Mouse (Mus musculus) limb, embryonic 13.5 days (tissue): ENCODE results near the gene Tnfaip1. TPM values are rescaled to one million over a fixed set of nuclear protein-coding genes. Genes with fewer than 3 reads are reported as not detected.

ENCODE experiments used
- ATAC-seq: fragments of 200-750 bp; cut with Nextera tagmentation; 2 replicates; pipeline ENCODE4 v1.8.0; 2017; ENCODE audit warnings: low read depth, moderate number of reproducible peaks, moderate TSS enrichment; ENCODE audit not compliant: low FRiP score
- H3K27ac ChIP-seq: fragments of 300-500 bp; sonication (generic); 2 replicates; pipeline ENCODE4 v1.5.1; 2015; ENCODE audit warnings: inconsistent platforms, mild to moderate bottlenecking, moderate library complexity
- H3K27me3 ChIP-seq: fragments of 300-500 bp; sonication (generic); 2 replicates; pipeline ENCODE4 v1.6.1; 2015; ENCODE audit warnings: mild to moderate bottlenecking, inconsistent platforms
- H3K36me3 ChIP-seq: fragments of 300-500 bp; sonication (generic); 2 replicates; pipeline ENCODE4 v1.6.1; 2015; ENCODE audit warnings: inconsistent platforms, mild to moderate bottlenecking, moderate library complexity
- H3K4me1 ChIP-seq: fragments of 300-500 bp; sonication (generic); 2 replicates; pipeline ENCODE4 v1.6.1; 2015; ENCODE audit warnings: inconsistent platforms
- H3K4me2 ChIP-seq: fragments of 300-500 bp; sonication (generic); replicated peaks from 2 replicates; pipeline ENCODE4 v1.6.1; 2015; ENCODE audit warnings: inconsistent platforms, mild to moderate bottlenecking, moderate library complexity
- H3K4me3 ChIP-seq: fragments of 300-500 bp; sonication (generic); 2 replicates; pipeline ENCODE4 v1.5.1; 2015; ENCODE audit warnings: moderate library complexity, mild to moderate bottlenecking, inconsistent platforms
- H3K9ac ChIP-seq: fragments of 300-500 bp; sonication (generic); 2 replicates; pipeline ENCODE4 v1.6.1; 2015; ENCODE audit warnings: mild to moderate bottlenecking, inconsistent platforms
- H3K9me3 ChIP-seq: fragments of 300-500 bp; sonication (generic); 2 replicates; pipeline ENCODE4 v1.6.1; 2016; ENCODE audit warnings: inconsistent platforms
- WGBS: fragments of 180-500 bp; shearing (Covaris S2); methylation state at CpG from one replicate; pipeline ENCODE4 v1.1.7; 2015; 5-methylcytosine and 5-hydroxymethylcytosine counted together
- polyA plus RNA-seq: library from polyadenylated mRNA; unstranded; fragments of >200 nt; fragmentation: Nextera tagmentation; extraction: Ambion mirVana; gene quantifications from 2 replicates; pipeline ENCODE4 v1.2.1, GENCODE M21; 2015

Tnfaip1 gene
- polyA plus RNA-seq, 1 experiment from 2014 or later = 84.8 TPM

- Histone ChIP-seq H3K36me3 (no peaks in the 10 kb centered on the region), H3K9ac (no peak overlapping the region), H3K27ac (no peak overlapping the region), H3K4me1 (peaks cover 16% of the 10 kb centered on the region), H3K4me3 (no peak overlapping the region), H3K4me2 (no peak overlapping the region), H3K27me3 (peaks cover 80% of the 10 kb centered on the region), H3K9me3 (no peaks in the 10 kb centered on the region)
- no peak for ATAC-seq
- 4% methylated on average over 6 of the region's 6 CpGs for WGBS
Measured at GRCm38 (mm10) chr11:78495904-78496303, 40.2 kb downstream of the Tnfaip1 start.

DNA sequence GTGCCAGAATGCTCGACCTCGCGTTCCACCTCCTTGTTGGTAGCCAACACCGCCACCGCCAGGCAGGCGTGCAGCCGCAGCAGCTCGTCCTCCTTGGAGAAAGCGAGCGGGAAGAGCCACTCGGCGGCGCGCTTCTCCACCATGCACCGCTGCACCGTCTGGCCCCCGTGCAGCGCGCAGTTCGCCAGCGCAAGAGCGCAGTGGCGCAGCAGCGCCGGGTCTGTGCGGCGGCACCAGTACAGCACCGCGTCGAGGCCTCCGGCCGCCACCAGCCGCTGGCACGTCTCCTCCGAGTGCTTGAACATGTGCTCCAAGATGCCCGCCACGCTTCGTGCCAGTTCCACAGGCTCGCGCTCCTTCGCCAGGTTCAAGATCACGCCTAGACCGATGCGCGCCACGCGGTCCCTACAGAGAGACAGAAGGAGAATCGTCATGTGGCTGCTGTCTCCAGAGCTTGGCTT is 45.3 kb downstream of the Tnfaip1 start:
- peaks cover 89% of the 10 kb centered on the region for H3K27me3 ChIP-seq
- peak overlapping the region; percentile 20 for H3K4me3 ChIP-seq
- 0 out of 2 replicates have a peak overlapping the region, but pooled peaks have one; percentile 8 for H3K9ac ChIP-seq

GRCm38 (mm10) chr11:78488168-78488567 is 48.0 kb downstream of the Tnfaip1 start:
- Histone ChIP-seq H3K9ac (no peak overlapping the region), H3K4me2 (no peak overlapping the region), H3K36me3 (no peaks in the 10 kb centered on the region), H3K4me1 (peaks cover 8% of the 10 kb centered on the region), H3K27me3 (peaks cover 87% of the 10 kb centered on the region), H3K27ac (no peak overlapping the region), H3K4me3 (no peak overlapping the region), H3K9me3 (no peaks in the 10 kb centered on the region)
- WGBS = 2% methylated on average over 8 of the region's 8 CpGs
- ATAC-seq = no peak

More for the DNA sequence above, 45.3 kb downstream of the Tnfaip1 start:
- H3K4me1 ChIP-seq = peaks cover 8% of the 10 kb centered on the region
- WGBS = 10% methylated on average over 48 of the region's 48 CpGs
- H3K27ac ChIP-seq = no peak overlapping the region
- peak overlapping the region; percentile 58 for H3K4me2 ChIP-seq
- H3K36me3 ChIP-seq = no peaks in the 10 kb centered on the region
- no peaks in the 10 kb centered on the region for H3K9me3 ChIP-seq
- no peak for ATAC-seq

GRCm38 (mm10) chr11:78483639-78484038 is 52.5 kb downstream of the Tnfaip1 start:
- Histone ChIP-seq H3K9me3 (no peaks in the 10 kb centered on the region), H3K4me1 (no peaks in the 10 kb centered on the region), H3K27me3 (peaks cover 64% of the 10 kb centered on the region), H3K4me2 (no peak overlapping the region), H3K36me3 (no peaks in the 10 kb centered on the region), H3K27ac (no peak overlapping the region), H3K9ac (no peak overlapping the region), H3K4me3 (no peak overlapping the region)
- no peak for ATAC-seq
- WGBS = 56% methylated on average over 7 of the region's 7 CpGs

GRCm38 (mm10) chr11:78475289-78475688 is 60.8 kb downstream of the Tnfaip1 start:
- H3K27me3 ChIP-seq = no peaks in the 10 kb centered on the region
- no peak overlapping the region for H3K4me2 ChIP-seq
- 78% methylated on average over 3 of the region's 3 CpGs for WGBS

More at GRCm38 (mm10) chr11:78475289-78475688, 60.8 kb downstream of the Tnfaip1 start:
- ATAC-seq = no peak
- Histone ChIP-seq H3K9me3 (no peaks in the 10 kb centered on the region), H3K4me3 (no peak overlapping the region), H3K9ac (no peak overlapping the region), H3K27ac (no peak overlapping the region), H3K4me1 (no peaks in the 10 kb centered on the region), H3K36me3 (peaks cover 10% of the 10 kb centered on the region)

Other genes starting within 250 kb of the Tnfaip1 start
- 0.11 and 0.56 TPM in 2 replicates for gene BC030499, start 245.5 kb downstream of the Tnfaip1 start, polyA plus RNA-seq
- gene Spag5, start 234.8 kb downstream of the Tnfaip1 start, polyA plus RNA-seq = 39.6 and 45.8 TPM in 2 replicates
- 6.5 and 6.6 TPM in 2 replicates for gene Aldoc, start 213.4 kb downstream of the Tnfaip1 start, polyA plus RNA-seq
- gene Pigs, start 207.9 kb downstream of the Tnfaip1 start, polyA plus RNA-seq = 88.5 and 88.9 TPM in 2 replicates
- gene Unc119, start 192.8 kb downstream of the Tnfaip1 start, polyA plus RNA-seq = 70.1 and 74.7 TPM in 2 replicates
- gene Foxn1, start 149.8 kb downstream of the Tnfaip1 start, polyA plus RNA-seq = 0.24 and 0.48 TPM in 2 replicates
- gene Slc13a2, start 114.1 kb downstream of the Tnfaip1 start, polyA plus RNA-seq = not detected in 2 replicates
- 17.1 TPM in 2 replicates for gene Slc46a1, start 70.6 kb downstream of the Tnfaip1 start, polyA plus RNA-seq
- gene Sarm1, start 38.6 kb downstream of the Tnfaip1 start, polyA plus RNA-seq = 2.4 and 2.6 TPM in 2 replicates
- gene Vtn, start 37.2 kb downstream of the Tnfaip1 start, polyA plus RNA-seq = 0.39 and 1.8 TPM in 2 replicates
- gene Sebox, start 32.9 kb downstream of the Tnfaip1 start, polyA plus RNA-seq = not detected in 2 replicates
- gene Tmem199, start 24.2 kb downstream of the Tnfaip1 start, polyA plus RNA-seq = 45.9 and 48.7 TPM in 2 replicates
- gene Poldip2, start 24.1 kb downstream of the Tnfaip1 start, polyA plus RNA-seq = 182 and 186 TPM in 2 replicates
- 165 and 168 TPM in 2 replicates for gene Ift20, start within 50 bp of the Tnfaip1 start, polyA plus RNA-seq
- gene Tmem97, start 14.4 kb upstream of the Tnfaip1 start, polyA plus RNA-seq = 74.1 and 75.2 TPM in 2 replicates
- gene Nlk, start 161.0 kb upstream of the Tnfaip1 start, polyA plus RNA-seq = 11.1 and 12.2 TPM in 2 replicates
- 41.0 and 45.2 TPM in 2 replicates for gene Ccnq, start 215.4 kb upstream of the Tnfaip1 start, polyA plus RNA-seq